Mouse (Mus musculus) ovary, adult 2 months (tissue): ENCODE data around the gene Coq8b. TPM values are rescaled to one million over a fixed set of nuclear protein-coding genes. Genes with fewer than 3 reads are reported as not detected.

Source experiments
- polyA plus RNA-seq: library from polyadenylated mRNA; depleted of rRNA; stranded (reverse); fragments of >200 nt; gene quantifications from 2 replicates; pipeline ENCODE4 v1.2.3, GENCODE M21; 2012; rRNA removed

Coq8b gene
- 84.4 and 102 TPM in 2 replicates for polyA plus RNA-seq

DNA sequence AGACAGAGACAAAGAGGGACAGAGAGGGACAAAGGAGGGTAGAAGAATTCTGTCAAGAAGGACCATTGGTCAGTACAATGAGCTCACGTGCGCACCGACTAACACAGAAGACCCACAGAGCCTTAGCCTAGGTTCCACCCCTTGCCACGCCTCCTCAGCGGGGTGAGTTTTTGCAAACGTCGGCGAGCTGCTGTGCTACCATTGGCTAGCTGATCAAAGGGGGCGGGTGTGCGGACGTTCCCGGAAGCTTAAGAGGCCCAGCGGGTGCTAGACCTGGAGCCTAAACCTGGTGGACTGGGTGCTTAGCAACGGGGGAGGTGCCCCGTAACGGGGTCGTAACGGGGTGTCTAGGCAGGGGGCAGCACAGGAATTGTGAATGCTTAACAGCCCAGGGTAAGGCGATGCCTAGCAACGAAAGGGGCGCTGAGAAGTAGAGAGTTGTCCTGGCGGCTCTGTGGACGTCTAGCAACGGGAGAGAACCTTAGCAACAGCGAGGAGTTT, at the start of gene Coq8b:
Coq8b (plus strand) TSS at position 243 of the 501 bp plus-strand sequence.

DNA sequence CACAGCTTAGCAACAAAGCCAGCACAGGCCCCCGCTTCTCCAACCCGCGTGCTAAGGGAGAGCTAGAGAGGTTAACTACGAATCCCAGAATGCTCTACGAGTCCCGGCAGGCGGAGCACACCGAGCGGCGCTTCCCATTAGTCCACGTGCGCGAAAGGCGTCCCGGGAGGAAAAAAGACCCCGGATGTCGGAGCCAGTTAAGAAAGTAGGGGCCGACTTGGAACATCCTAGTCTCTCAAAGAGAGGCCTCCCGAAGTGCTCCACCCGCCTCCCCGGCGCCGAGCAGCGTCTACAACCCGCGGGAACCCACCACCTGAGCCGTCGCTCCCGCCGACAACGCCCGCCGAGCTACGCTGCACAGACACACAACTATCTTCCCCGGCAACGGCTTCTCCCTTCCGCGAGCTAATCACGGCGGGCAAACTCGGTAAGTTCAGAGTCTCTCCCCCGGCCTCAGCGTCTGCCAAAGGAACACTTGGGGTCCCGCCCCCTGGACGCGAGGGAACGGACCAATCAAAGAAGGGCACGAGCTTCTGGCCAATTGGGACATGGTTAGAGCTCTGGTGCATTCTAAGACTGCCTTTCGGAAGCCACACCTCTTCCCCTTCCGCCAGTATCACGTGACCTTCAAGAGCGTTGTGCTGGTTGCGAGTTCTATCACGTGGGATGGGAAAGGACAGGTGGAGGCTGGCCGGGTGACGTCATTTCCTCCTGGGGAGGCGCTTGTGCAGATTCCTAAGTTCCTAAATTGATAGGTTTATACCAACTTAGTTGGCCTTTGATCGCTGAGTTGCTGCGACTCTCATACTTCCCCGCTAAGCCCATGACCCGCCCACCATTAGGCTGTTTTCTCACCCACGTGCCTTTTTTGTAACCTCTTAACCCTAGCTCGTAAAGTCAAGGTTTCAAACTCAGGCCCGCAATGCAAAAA, 36.9 kb upstream of the Coq8b start, which contains the start of the genes BC024978 and Snrpa:
BC024978 (plus strand) TSS at position 101 of the 931 bp plus-strand sequence.
Snrpa (minus strand) TSS at position 591 of the 931 bp plus-strand sequence.

DNA sequence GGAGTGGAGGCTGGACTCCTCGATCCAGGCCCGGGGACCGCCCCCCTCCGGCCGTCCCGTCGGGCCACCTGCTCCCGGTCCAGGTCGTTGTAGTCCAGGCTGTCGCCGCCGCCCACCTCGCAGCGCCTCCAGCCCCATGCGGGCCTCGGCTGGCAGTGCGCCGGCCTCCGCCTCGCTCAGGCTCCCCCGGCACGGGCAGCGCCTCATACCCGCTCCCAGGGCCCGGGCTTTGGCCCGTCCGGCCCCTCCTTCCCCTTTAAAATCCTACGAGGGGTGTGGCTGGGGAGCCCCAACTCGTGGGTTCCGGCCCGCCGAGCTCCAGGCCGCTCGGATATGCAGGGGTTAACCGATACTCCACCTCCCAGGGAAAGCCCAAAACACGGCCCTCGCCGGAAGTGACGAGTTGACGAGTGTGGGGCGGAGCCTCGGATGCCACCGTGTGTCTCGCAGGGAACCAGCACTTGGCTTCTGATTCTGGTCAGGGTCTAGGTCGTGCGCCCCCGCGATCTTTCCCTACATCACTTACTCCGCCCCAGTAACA, 4.5 kb upstream of the Coq8b start, which contains the start of gene Itpkc:
Itpkc (minus strand) TSS at position 381 of the 541 bp plus-strand sequence.

DNA sequence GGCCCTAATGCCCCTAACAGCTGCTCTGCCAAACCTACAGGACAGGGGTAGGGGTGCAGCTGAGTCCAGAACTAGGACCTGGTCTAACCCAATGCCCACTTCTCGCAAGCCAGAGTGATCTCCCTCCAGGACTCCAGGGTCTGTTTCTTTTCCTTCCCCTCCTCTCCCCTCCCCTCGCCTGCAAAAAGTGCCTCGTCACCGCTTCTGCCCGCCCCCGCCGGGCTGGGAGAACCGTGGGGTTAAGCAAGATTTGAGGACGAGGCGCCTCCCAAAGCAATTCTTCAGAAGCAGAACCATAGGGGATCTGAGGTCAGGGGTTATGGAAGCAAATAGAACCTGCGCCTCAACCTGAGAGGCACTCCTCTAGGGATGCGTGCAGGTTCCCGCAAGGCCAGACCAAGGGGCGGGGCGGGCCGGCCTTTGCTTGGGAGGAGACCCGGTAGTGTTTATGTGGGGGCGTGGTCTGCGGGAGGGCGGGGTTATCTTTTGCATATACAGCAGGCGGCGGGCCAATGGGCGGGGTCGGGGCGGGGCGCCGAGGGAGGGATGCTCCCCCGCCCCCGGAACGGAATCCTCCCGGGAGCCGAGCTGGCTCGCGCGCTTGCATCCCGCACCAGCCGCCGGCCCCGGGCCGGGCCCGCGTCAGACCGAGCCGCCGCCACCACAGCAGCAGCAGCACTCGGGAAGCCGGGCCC, 25.5 kb downstream of the Coq8b start, which contains the start of gene Numbl:
Numbl (plus strand) TSS at position 229 of the 695 bp plus-strand sequence.

Other genes starting within 250 kb of the Coq8b start
- gene Cyp2a12, start 203.9 kb upstream of the Coq8b start, polyA plus RNA-seq, result 0.08 TPM in 1 of 2 replicates, not detected in the other
- 30.2 and 55.4 TPM in 2 replicates for gene Cyp2f2, start 113.1 kb upstream of the Coq8b start, polyA plus RNA-seq
- not detected in 2 replicates for gene Cyp2t4, start 79.3 kb upstream of the Coq8b start, polyA plus RNA-seq
- gene Egln2, start 66.2 kb upstream of the Coq8b start, polyA plus RNA-seq, result 130 and 148 TPM in 2 replicates
- 79.0 and 86.7 TPM in 2 replicates for gene Rab4b, start 54.1 kb upstream of the Coq8b start, polyA plus RNA-seq
- gene Gm21983, start 51.9 kb upstream of the Coq8b start, polyA plus RNA-seq, result not detected in 2 replicates
- 14.0 and 16.1 TPM in 2 replicates for gene Mia, start 51.9 kb upstream of the Coq8b start, polyA plus RNA-seq
- gene BC024978, start 37.2 kb upstream of the Coq8b start, polyA plus RNA-seq, result 23.2 and 27.1 TPM in 2 replicates
- 265 and 331 TPM in 2 replicates for gene Snrpa, start 36.8 kb upstream of the Coq8b start, polyA plus RNA-seq
- gene Itpkc, start 4.4 kb upstream of the Coq8b start, polyA plus RNA-seq, result 15.9 and 18.5 TPM in 2 replicates
- 86.9 and 94.3 TPM in 2 replicates for gene Numbl, start 25.4 kb downstream of the Coq8b start, polyA plus RNA-seq
- 441 and 545 TPM in 2 replicates for gene Ltbp4, start 104.7 kb downstream of the Coq8b start, polyA plus RNA-seq
- gene Shkbp1, start 123.0 kb downstream of the Coq8b start, polyA plus RNA-seq, result 86.6 and 97.9 TPM in 2 replicates
- gene Gm20479, start 124.4 kb downstream of the Coq8b start, polyA plus RNA-seq, result 0.63 TPM in 1 of 2 replicates, not detected in the other
- 0.48 and 0.73 TPM in 2 replicates for gene Sptbn4, start 214.7 kb downstream of the Coq8b start, polyA plus RNA-seq
- 144 and 146 TPM in 2 replicates for gene Blvrb, start 215.0 kb downstream of the Coq8b start, polyA plus RNA-seq
- gene Sertad3, start 240.7 kb downstream of the Coq8b start, polyA plus RNA-seq, result 12.7 and 14.7 TPM in 2 replicates